Mouse (Mus musculus) adrenal gland, adult 18-20 months (tissue): ENCODE measurements around the gene Cd80. TPM values are rescaled to one million over a fixed set of nuclear protein-coding genes. Genes with fewer than 3 reads are reported as not detected.
"Not testable (repeated sequence)": the region's sequence is repeated elsewhere in the genome, so short reads cannot be mapped to it uniquely, and the experiment has no call there.

ENCODE experiments used
- DNase-seq, 2 experiments: peaks; one replicate each; pipeline ENCODE4 v3.0.0; 2021 to 2022; ENCODE audit warnings: low spot score in 2 of 2
- total RNA-seq, 2 experiments: library from RNA; stranded (reverse); gene quantifications; 1 replicate in 1 of 2; 2 replicates in 1 of 2; pipeline ENCODE4 v1.2.3; 2021

Gene Cd80
- total RNA-seq, 2 experiments from 2014 or later = 0.53 to 0.70 TPM

DNA sequence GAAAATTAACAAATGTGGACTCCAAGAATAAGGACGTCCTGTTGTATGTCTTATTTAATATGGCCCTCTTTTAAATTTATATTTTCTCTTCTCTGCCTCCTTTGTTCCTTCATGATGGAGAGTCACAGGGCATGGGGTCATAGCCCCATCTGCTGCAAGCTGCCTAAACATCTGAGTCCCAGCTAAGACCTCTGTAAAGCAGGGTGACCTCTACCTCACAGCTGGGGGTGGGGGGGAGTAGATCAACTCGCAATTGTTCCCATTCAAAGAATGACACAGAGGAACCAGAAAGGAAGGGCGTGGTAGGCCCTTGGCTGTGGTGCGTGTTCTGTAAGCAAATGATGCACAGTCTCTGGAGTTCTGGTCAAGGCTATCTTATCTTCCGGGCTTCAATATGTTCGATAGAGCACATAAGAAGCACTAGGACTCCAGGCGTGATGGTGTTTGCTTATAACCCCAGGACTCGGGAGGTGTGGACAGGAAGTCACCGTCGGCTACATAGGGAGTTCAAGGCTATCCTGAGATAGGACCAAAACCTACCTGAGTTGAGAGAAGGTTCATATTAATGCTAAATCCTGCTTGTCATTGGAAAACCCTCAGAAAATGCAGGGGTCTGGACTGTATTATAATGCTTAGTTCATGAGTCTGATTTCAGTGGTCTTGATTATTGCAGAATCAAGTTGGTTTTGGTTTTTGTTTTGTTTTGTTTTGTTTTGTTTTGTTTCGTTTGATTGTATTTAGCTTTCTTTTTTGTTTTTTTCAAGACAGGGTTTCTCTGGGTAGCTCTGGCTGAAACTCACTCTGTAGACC lies 16.5 kb downstream of the Cd80 start:
- no peak for DNase-seq

DNA sequence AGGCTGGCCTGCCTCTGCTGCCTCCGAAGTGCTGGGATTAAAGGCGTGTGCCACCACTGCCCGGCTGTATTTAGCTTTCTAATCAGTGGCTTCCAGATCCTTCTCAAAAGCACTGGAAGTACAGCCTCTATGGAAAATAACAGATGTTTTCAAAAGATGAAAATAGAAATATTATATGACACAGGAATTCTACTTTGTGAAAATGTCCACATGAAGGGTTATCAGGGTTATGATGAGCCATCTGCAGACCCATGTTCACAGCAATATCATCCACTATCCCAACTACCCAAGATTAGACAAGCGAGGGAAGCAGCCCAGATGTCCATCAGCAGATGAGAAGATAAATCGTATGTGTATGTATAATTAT lies 17.1 kb downstream of the Cd80 start:
- no peak for DNase-seq

DNA sequence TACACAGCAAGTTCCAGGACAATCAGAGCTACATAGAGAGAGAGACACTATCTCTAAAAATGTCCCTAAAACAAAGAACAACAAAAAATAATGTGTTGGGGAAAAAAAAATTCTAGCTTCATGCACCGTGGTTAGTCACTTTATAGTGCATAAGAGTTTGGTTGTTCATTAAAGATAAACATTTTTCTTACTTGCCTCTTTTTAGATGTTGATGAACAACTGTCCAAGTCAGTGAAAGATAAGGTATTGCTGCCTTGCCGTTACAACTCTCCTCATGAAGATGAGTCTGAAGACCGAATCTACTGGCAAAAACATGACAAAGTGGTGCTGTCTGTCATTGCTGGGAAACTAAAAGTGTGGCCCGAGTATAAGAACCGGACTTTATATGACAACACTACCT lies 18.3 kb downstream of the Cd80 start:
- no peak for DNase-seq

DNA sequence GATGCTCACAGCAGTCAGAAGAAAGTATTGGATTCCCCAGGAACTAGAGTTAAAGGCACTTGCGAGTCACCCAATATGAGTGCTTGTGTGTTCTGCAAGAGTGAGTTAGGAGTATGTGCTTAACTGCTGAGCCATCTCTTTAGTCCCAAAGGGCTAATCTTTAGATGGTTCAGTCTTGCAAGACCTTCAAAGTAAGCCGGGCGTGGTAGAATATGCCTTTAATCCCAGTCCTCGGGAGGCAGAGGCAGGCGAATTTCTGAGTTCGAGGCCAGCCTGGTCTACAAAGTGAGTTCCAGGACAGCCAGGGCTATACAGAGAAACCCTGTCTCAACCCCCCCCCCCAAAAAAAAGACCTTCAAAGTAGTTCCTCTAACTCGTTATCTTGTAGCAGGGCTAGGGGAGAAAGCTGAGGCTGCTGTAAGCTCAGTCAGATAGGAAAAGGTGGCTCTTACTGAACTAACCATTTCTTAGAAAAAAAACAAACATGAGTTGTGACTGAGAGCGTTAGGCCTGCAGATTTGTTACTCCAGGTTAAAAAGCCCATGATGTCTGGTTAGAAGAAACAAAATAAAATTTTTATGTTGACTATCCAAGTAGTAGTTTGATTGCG lies 19.4 kb downstream of the Cd80 start:
- no peak for DNase-seq

DNA sequence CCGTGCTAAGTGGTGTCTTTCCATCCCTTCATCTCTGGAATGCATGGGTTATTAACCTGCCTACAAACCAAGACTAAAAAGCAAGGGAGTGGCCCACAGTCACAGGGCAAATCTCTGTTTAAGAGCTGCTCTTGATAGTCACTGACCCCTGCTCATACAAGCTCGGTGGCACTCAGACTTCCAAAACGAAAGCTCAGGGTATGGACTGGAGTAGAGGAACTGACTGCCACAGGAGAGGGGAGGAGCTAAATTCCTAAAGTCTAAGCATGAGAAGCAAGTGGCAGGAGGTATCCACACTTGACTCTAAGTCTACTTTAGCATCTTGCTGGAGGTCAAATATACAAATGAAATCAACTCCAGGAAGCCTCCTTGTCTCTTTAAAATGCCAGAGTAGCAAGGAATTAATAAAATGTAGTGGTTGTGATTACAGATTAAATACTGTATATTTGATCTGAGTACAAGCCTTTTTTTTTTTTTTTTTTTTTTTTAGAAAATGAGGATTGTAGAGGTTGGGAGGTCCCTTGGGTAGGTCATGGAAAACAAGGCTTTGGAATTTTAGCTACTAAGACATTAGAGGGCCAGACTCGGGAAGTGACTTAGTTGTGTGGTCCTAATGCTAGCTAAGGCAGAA lies 20.4 kb downstream of the Cd80 start:
- no peak for DNase-seq

DNA sequence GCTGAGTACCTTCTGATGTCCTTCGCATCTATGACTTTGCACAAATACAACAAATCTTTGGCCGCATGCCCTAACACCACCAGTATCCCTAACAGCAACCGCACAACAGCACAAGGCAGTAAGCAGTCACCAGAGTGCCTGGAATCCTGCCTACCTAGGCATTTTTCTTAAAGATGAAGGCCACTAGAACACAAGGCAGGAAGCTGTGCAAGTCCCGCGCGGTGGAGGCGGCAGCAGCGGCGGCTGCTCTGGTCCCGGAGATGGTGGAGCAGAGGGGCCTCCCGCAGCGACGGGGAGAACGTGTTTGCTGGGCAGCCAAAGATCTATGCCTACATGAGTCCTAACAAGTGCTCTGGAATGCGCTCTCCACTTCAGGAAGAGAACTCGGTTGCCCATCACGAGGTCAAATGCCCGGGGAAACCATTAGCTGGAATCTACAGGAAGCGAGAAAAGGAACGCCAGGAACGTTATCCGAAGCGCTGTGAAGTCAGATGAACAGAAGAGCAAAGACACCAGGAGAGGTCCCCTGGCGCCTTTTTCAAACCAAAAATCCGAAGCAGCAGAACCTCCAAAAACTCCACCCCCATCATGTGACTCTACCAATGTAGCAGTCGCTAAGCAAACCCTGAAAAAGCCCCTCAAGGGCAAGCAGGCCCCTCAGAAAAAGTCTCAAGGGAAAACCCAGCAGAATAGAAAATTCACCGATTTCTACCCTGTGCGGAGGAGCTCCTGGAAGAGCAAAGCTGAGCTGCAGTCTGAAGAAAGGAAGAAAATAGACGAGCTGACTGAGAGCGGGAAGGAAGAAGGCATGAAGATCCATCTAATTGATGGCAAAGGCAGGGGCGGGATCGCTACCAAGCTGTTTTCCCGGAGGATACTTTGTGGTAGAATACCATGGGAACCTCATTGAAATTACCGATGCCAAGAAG lies 21.2 kb downstream of the Cd80 start:
- peak; percentile 51 to 54 for DNase-seq

DNA sequence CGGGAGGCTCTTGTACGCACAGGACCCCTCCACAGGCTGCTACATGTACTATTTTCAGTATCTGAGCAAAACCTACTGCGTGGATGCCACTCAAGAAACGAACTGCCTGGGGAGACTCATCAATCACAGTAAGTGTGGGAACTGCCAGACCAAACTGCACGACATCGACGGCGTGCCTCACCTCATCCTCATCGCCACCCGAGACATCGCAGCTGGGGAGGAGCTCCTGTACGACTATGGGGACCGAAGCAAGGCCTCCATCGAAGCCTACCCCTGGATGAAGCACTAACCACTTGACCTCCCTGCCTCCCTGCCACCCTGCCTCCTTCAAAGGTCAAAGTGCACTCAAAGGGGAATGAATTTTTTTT lies 21.9 kb downstream of the Cd80 start:
- DNase-seq = not testable (repeated sequence)

DNA sequence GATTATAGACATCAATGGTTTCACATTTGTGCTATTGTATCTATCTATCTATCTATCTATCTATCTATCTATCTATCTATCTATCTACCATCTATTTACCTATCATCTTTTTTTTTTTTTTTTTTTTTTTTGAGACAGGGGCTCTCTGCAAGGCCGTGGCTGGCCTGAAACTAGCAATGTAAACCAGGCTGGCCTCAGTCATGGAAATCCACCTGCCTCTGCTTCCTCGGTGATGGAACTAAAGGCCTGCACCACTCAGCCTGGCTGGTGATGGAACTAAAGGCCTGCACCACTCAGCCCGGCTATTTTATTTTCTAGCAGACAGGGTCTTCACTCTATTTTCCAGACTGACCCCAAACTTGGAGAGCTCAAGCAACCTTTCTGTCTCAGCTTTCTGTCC lies 22.9 kb downstream of the Cd80 start:
- no peak for DNase-seq

DNA sequence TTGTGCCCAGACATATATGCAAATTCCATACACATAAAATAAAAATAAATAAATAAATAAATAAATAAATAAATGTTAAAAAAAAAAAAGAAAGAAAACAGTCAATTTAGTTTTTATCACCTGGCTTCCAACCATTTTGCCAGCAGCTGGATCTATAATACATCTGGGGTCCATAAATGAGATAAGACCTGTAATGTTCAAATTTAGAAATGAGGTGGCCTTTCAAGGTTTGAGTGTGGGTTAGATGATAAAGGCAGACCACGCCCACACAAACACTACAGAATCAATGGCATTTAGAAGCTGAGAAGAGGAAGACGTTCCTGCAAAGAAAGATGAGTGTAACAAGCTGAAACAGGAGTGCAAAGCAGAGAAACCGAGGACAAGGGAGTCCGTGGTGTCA lies 26.0 kb downstream of the Cd80 start:
- no peak for DNase-seq

DNA sequence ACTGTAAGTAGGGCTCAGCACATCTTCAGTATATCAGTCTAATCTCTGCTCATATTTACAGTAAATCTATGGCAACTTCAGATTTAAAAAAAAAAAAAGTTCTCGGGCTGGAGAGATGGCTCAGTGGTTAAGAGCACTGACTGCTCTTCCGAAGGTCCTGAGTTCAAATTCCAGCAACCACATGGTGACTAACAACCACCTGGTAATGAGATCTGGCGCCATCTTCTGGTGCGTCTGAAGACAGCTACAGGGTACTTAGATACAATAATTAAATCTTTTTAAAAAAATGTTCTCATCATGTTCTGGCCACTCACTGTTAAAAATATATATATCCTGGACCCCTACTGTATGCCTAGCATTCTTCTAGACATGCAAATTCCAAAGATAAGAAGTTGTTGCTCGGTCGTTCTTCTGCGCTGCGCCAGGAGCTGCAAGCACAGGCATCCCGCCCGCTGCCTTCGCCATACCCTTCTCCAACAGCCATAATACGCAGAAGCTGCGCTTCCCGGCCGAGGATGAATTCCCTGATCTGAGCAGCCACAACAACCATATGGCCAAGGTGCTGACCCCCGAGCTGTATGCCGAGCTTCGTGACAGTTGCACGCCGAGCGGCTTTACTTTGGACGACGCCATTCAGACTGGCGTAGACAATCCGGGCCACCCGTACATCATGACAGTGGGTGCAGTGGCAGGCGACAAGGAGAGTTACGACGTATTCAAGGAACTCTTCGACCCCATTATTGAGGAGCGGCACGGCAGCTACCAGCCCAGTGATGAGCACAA lies 27.6 kb downstream of the Cd80 start:
- DNase-seq = peak; percentile 19 to 47

DNA sequence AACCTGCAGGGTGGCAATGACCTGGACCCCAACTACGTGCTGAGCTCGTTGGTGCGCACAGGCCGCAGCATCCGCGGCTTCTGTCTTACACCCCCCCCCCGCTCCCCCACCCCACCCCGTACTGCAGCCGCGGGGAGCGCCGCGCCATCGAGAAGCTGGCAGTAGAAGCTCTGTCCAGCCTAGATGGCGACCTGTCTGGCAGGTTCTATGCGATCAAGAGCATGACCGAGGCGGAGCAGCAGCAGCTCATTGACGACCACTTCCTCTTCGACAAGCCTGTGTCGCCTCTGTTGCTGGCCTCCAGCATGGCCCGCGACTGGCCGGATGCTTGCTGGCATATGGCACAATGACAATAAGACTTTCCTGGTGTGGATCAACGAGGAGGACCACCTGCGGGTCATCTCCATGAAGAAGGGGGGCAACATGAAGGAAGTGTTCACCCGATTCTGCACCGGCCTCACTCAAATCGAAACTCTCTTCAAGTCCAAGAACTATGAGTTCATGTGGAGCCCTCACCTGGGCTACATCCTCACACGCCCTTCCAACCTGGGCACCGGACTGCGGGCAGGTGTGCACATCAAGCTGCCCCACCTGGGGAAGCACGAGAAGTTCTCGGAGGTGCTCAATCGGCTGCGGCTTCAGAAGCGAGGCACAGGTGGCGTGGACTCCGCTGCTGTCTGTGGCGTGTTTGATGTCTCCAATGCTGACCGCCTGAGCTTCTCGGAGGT lies 28.4 kb downstream of the Cd80 start:
- DNase-seq = no peak

DNA sequence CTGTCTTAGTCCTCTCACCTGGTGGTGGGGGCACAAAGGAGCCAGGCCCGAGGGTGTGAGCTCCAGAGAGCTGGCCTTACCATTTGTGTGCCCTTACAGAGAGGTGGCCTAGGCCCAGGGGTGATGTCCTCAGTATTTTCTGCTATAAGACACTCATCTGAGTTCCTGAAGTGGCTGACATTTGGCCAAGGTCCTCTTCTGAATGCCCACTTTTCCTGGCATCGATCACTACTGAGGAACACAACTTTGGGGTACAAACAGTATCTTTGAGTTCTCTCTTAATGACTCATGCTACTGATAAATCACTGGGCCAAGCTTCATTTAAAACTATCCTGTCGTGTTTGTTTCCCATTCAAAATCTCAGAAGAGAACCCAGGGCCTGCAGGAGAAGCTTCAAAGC lies 37.2 kb downstream of the Cd80 start:
- no peak for DNase-seq

DNA sequence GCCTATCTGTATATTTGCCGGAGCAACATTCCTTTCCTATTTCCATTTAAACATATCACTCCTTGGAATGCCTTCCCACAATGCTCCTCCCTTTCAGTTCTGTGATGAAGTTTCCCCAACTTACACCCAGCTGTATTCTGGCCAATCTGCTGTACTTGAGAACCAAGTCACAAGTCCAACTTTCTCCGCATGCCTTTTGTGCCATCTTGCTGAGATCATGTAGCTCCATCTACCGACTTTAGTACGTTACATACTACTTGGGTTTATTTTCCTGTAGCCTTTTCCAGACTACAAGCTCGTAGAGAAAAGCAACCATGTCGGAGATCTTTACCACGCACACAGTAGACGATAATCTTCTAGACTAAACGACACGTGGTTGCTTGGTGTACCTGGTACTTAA lies 38.5 kb downstream of the Cd80 start:
- DNase-seq = no peak

DNA sequence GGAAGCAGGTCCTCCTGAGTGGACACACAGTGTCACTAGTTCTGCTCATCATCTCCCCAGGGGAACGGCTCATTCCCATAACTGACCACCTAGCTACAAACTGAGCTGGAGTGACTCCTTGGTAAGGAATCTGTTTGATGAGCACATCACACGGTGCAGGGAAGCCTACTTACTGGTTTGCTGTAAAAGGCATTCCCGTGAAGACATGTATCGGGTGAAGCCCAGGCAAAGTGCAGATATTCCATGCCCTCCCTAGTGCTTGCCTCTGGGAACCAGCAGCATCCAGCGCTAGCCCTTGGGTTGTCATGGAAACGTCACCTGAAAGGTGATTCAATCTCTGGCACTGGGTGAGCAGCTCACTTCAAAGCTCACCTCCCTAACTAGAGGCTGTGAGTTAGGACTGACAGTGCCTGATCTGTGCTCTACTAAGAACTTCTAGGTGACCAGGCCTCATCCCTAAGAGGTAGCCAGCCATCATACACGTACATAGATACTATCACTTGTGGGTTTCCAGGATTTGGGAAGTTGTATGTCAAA lies 41.3 kb downstream of the Cd80 start:
- no peak for DNase-seq

DNA sequence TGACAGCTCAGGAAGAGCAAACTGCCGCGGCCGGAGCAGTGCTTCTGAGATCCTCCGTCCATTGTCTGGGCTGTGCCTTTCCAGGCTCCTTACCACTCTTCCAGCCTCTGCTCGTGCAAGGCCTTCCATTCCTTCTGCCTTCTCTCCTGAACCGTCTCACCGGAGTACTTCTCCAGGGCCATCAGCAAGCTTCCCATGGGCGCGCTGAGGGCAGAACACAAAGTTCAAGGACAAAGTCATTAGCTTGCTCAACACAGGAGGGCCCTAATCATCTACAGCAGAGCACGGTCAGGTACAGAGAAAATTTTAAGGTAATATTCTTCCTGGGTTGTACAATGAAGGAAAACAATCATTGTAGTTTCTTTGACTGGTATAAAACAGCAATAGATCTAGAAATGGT lies 47.1 kb downstream of the Cd80 start:
- DNase-seq = no peak

DNA sequence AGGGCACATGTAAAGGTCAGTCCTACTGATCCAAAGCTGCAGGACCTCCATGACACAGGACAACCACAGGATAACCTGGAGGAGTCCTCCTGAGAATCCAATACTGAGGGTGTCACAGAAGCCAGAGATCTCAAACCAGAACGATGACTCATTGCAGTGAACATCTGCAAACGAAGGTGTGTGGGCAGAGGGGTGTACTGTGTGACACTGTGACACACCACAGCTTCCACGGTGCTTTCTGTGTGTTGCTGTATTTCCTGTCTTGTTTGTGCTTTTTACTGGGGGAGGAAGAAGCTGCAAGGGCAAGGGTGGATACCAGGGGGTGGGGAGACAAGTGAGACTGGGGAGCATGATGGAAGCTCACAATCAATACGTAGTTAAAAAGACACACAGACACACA lies 48.2 kb downstream of the Cd80 start:
- no peak for DNase-seq

DNA sequence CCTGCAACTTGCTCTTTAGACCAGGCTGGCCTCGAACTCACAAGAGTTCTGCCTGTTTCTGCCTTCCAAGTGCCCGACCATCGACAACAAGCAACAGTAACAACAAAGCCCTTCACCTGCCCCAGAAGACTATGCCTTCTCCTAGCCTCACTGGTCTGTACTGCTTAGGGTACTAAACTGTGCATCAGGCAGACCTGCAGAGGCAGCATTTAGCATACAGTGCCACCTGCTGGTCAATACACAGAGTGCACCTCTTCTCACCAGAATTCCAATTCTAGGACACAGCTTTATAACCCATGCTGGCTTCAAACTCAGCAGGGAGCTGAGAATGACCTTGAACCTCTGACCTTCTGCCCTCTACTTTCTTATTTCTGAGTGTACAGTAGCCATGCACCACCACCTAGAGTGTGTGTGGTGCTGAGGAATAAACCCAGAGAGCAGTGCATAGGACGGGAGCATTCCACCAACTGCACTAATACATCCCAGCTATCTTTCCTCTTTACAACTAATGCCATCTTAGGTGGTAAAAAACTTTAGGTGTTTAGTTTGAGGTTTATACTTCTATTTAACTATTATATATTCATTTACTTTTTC lies 50.8 kb downstream of the Cd80 start:
- peak; percentile 51 to 56 for DNase-seq

DNA sequence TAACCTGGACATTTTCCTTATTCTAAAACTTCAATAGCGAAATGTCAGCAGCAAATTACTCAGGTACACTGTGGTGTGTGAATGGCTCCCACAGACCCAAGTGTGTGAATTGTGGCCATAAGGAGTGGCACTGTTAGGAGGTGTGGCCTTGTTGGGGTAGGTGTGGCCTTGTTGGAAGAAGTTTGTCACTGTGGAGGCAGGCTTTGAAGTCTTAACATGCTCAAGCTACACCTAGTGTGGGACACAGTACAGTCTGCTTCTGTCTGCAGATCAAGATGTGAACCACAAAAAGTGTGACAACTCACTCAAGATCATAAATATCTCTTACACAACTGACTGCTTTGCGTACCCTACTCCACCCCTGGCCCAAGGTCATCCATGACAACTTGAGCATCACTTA lies 55.5 kb downstream of the Cd80 start:
- no peak for DNase-seq

DNA sequence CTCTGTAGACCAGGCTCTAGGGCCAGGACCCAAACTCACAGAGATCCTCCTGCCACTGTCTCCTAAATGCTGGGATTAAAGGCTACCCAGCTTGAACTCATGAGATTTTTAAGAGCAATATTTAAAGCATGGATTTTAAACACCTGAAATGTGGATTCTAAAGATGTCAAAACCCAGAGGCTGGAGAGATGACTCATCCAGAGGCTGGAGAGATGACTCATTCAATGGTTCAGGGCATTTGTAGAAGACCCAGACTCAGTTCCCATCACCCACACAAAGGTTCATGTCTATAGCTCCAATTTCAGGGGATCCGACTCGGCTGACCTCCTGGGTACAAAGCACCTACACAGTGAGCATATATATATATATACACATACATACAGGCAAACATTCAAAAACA lies 63.8 kb downstream of the Cd80 start:
- no peak for DNase-seq
